Mouse (Mus musculus) neural tube, embryonic 13.5 days (tissue): Measurements from ENCODE around the gene Sox5. TPM values are rescaled to one million over a fixed set of nuclear protein-coding genes. Genes with fewer than 3 reads are reported as not detected.
A peak's percentile ranks its signal among the peaks of the same experiment; 100 is the strongest.

Experiments used
- ATAC-seq: fragments of 200-750 bp; cut with Nextera tagmentation; 2 replicates; pipeline ENCODE4 v1.8.0; 2017; ENCODE audit warnings: low read depth, mild to moderate bottlenecking, moderate TSS enrichment, moderate library complexity
- H3K27ac ChIP-seq: fragments of 300-500 bp; sonication (generic); replicated peaks from 2 replicates; pipeline ENCODE4 v1.5.1; 2015; ENCODE audit warnings: moderate library complexity, mild to moderate bottlenecking, inconsistent platforms
- H3K27me3 ChIP-seq: fragments of 300-500 bp; sonication (generic); 2 replicates; pipeline ENCODE4 v1.6.1; 2015; ENCODE audit warnings: mild to moderate bottlenecking, inconsistent platforms
- H3K36me3 ChIP-seq: fragments of 300-500 bp; sonication (generic); 2 replicates; pipeline ENCODE4 v1.6.1; 2015; ENCODE audit warnings: mild to moderate bottlenecking, inconsistent platforms
- H3K4me1 ChIP-seq: fragments of 300-500 bp; sonication (generic); replicated peaks from 2 replicates; pipeline ENCODE4 v1.6.1; 2015; ENCODE audit warnings: inconsistent platforms
- H3K4me2 ChIP-seq: fragments of 300-500 bp; sonication (generic); 2 replicates; pipeline ENCODE4 v1.6.1; 2015; ENCODE audit warnings: inconsistent platforms, mild to moderate bottlenecking, moderate library complexity
- H3K4me3 ChIP-seq: fragments of 300-500 bp; sonication (generic); 2 replicates; pipeline ENCODE4 v1.5.1; 2015; ENCODE audit warnings: mild to moderate bottlenecking, inconsistent platforms
- H3K9ac ChIP-seq: fragments of 300-500 bp; sonication (generic); 2 replicates; pipeline ENCODE4 v1.6.1; 2015; ENCODE audit warnings: moderate library complexity, mild to moderate bottlenecking, inconsistent platforms
- H3K9me3 ChIP-seq: fragments of 300-500 bp; sonication (generic); 2 replicates; pipeline ENCODE4 v1.6.1; 2016; ENCODE audit warnings: inconsistent platforms
- WGBS: fragments of 180-500 bp; shearing (Covaris S2); methylation state at CpG from one replicate; pipeline ENCODE4 v1.1.7; 2015; 5-methylcytosine and 5-hydroxymethylcytosine counted together
- polyA plus RNA-seq: library from polyadenylated mRNA; unstranded; fragments of >200 nt; fragmentation: Nextera tagmentation; extraction: Ambion mirVana; gene quantifications from 2 replicates; pipeline ENCODE4 v1.2.1, GENCODE M21; 2015

The Sox5 gene
- polyA plus RNA-seq = 24.8 and 33.7 TPM in 2 replicates

DNA sequence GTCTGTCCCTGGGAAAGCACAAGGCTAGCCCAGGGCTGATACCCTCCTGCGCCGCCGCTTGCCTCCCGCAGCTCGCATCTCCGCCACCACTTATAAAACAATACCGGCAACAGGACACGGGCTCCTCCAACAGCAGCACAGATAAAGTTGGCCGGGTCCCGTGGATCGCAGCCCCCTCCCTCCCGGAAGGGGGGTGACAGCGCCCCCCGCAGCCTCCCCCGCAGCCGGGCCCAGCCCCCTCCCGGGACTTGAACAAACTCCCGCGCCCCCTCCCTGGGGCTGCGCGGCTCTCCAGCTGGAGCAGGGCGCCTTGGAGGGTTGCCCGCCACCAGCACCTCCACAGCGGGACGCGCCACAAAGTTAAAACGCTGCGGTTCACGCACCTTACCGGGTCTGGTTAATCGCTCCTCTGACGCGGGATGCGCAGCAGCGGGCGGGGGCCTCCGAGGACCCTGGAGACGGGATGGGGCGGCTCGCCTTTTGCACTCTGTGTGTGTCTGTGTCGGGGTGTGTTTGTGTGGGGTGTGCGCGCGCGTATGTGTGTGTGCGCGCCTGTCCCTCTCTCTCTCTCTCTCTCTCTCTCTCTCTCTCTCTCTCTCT is at the start of gene Sox5:
Gene Sox5 (minus strand): TSS at position 547 of the 600 bp plus-strand sequence.
- peak; percentile 87 for ATAC-seq
- Histone ChIP-seq H3K36me3 (no peaks in the 10 kb centered on the region), H3K9me3 (no peaks in the 10 kb centered on the region), H3K27me3 (peaks cover 19% of the 10 kb centered on the region), H3K4me3 (peak within 1 kb of the TSS; percentile 63), H3K4me2 (peak within 1 kb of the TSS; percentile 93), H3K9ac (peak within 1 kb of the TSS; percentile 90), H3K27ac (peak within 1 kb of the TSS; percentile 81), H3K4me1 (peaks cover 28% of the 10 kb centered on the region)
- under 1% methylated on average over 40 of the region's 47 CpGs for WGBS

DNA sequence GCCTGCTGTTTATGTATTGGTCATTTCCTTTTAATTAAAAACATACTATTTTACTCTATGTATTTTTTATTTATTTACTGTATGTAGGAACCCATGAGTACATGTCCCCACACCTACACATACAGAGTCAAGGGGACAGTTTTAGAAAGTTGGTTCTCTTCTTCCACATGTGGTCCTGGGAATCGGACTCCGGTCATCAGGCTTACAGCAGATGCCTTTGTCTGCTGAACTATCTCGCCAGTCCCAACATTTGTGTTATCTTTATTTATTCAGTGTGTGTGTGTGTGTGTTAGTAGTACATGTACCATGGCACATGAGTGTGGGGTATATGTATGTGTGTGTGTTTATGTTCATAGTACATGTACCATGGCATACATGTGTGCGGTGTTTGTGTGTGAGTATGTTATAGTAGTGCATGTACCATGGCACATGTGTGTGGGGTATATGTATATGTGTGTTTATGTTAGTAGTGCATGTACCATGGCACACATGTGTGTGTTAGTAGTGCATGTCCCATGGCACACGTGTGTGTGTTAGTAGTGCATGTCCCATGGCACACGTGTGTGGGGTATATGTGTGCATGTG is 43.3 kb upstream of the Sox5 start:
- no peak overlapping the region for H3K4me2 ChIP-seq
- ATAC-seq = no peak
- H3K4me3 ChIP-seq = no peak overlapping the region

DNA sequence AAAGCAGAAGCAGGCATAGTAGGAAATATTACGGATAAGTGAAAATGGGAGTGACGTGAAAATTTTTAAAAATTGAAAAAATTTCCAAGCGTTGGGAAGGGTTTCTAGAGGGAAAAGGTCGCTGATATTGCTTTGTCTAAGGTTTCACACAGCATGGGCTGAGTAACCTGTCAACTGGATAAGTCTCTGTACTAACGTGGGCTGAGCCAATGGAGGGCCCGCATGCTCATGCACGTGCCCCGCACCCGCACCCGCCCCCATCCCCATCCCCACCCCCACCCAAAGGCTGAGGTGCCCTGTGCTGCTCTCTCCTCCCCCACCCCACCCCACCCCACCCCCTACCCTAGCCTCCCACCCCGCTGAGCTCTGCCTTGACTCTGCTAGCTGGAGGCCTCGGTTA is 42.4 kb upstream of the Sox5 start:
- H3K4me3 ChIP-seq = no peak overlapping the region
- H3K27me3 ChIP-seq = no peaks in the 10 kb centered on the region
- 70% methylated on average over 12 of the region's 12 CpGs for WGBS
- H3K27ac ChIP-seq = no peak overlapping the region
- no peaks in the 10 kb centered on the region for H3K9me3 ChIP-seq
- H3K36me3 ChIP-seq = no peaks in the 10 kb centered on the region
- ATAC-seq = no peak
- H3K4me2 ChIP-seq = no peak overlapping the region
- no peaks in the 10 kb centered on the region for H3K4me1 ChIP-seq
- H3K9ac ChIP-seq = no peak overlapping the region

More for the DNA sequence above, 43.3 kb upstream of the Sox5 start:
- Histone ChIP-seq H3K27me3 (no peaks in the 10 kb centered on the region), H3K9ac (no peak overlapping the region), H3K4me1 (no peaks in the 10 kb centered on the region), H3K36me3 (no peaks in the 10 kb centered on the region), H3K9me3 (no peaks in the 10 kb centered on the region), H3K27ac (no peak overlapping the region)
- 94% methylated on average over 6 of the region's 6 CpGs for whole genome bisulfite sequencing

DNA sequence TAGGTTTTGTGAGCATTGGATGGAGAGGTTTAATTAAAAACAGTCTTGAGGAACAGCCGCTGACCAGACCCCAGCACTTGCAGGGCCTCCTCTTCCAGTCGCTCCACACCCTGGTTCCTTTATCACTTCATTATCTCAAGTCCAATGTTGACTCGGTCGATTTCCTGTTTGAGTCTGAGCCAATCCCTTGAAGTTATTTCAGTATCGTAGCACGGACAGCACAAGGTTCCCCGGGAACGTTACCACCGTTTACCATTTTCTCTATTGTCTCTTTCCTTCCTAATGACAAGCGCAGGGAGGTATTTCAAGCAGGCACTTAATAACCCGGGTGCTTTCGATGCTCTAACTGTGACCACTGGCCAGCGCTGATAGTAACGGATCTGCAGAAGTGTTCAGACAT is 40.8 kb upstream of the Sox5 start:
- Histone ChIP-seq H3K36me3 (no peaks in the 10 kb centered on the region), H3K27me3 (no peaks in the 10 kb centered on the region), H3K4me1 (no peaks in the 10 kb centered on the region), H3K9ac (no peak overlapping the region), H3K4me2 (no peak overlapping the region), H3K27ac (no peak overlapping the region), H3K4me3 (no peak overlapping the region), H3K9me3 (no peaks in the 10 kb centered on the region)
- WGBS = 76% methylated on average over 14 of the region's 14 CpGs
- ATAC-seq = no peak

DNA sequence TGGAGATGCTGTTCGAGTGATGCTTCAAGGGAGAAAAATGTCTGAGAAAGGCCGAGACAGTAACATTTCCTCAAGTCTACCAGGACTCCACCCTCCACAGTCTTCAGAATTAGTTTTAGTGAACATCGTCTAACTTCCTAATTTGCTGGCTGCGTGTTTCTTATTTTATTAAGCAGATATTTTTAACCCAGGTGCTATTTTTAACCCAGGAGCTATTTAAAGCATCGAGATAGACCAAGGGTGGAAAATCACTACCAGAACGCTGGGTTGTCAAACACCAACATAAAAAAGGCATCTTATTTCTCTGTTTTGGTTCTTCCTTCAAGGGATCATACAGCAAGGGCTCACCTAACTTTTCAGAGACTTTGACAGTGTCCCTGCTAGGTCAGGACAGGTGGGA is 39.2 kb upstream of the Sox5 start:
- no peak overlapping the region for H3K4me2 ChIP-seq
- 89% methylated on average over 6 of the region's 6 CpGs for WGBS
- no peak overlapping the region for H3K27ac ChIP-seq
- H3K36me3 ChIP-seq = no peaks in the 10 kb centered on the region
- no peak overlapping the region for H3K9ac ChIP-seq
- no peaks in the 10 kb centered on the region for H3K4me1 ChIP-seq
- no peak for ATAC-seq
- no peak overlapping the region for H3K4me3 ChIP-seq
- H3K9me3 ChIP-seq = no peaks in the 10 kb centered on the region
- no peaks in the 10 kb centered on the region for H3K27me3 ChIP-seq

DNA sequence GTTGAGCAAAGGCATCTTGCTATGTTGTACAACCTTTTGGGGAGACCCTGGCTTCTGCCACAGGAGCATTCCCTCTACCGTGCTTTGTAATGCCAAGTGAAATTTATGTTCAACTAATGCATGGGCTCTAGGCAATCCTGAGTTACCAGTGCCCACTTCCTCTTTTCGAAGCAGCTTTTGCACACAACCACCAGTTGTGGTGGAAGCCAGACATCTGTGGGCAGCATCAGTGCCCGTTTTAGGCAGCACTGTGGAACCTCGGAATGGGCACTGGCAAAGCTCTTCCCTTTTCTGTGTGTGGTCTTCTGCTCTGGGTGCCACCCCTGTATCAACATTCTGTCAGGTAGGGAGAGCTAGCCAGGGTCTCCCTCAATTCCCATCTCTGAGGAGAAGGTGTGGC is 36.2 kb upstream of the Sox5 start:
- no peaks in the 10 kb centered on the region for H3K9me3 ChIP-seq
- ATAC-seq = no peak

DNA sequence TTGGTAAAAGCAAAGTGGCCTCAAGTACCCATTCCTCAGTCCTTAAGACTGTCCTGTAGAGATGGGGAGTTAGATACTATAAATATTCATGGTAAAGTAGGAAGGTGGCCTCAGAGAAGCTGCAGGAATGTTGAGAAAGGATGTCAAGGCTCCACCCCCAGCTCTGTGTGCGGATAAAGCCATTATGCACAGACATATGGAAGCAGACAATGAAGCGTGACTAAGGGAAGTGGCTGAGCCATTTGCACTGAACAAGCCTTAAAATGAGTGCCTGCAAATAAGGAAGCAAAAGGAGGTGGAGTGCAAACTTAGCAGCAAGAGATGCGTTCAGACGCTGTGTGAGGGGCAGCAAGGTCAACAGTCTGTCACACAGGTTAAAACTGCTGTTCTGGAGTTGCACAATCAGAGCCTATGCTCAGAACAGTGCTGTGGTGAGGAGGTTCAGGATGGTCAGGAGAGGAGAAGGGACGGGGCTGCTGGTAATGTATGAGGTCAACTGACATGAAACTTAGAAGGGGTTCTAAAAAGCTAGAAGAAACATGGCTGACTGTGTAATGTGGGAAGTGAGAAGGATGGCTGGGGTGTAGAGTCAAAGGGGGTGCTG is 35.7 kb upstream of the Sox5 start:
- Histone ChIP-seq H3K4me3 (no peak overlapping the region), H3K27me3 (no peaks in the 10 kb centered on the region), H3K4me1 (peaks cover 12% of the 10 kb centered on the region), H3K4me2 (no peak overlapping the region), H3K9ac (no peak overlapping the region), H3K27ac (no peak overlapping the region), H3K9me3 (no peaks in the 10 kb centered on the region), H3K36me3 (no peaks in the 10 kb centered on the region)
- 47% methylated on average over 5 of the region's 5 CpGs for WGBS
- ATAC-seq = no peak

More for the DNA sequence above, 36.2 kb upstream of the Sox5 start:
- Histone ChIP-seq H3K9ac (no peak overlapping the region), H3K4me1 (peaks cover 12% of the 10 kb centered on the region), H3K36me3 (no peaks in the 10 kb centered on the region), H3K27ac (no peak overlapping the region), H3K27me3 (no peaks in the 10 kb centered on the region), H3K4me3 (no peak overlapping the region), H3K4me2 (no peak overlapping the region)
- WGBS = 87% methylated on average over 4 of the region's 4 CpGs

DNA sequence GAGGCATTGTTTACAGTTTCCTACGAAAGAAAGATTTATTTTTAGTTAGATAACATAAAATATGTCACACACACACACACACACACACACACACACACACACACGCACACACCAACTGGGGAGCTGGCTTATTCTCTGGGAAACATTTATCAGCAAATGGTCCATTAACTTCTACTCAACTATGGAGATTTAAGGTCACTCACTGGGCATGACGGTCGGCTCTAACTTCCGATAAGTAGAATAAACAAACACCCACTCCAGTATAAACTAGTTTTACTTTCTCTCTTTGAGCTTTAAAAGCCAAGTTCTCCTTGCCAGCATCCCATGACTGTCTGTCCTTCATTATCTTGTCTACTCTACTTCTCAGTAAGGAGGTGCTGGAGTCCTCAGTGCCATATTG is 33.8 kb upstream of the Sox5 start:
- Histone ChIP-seq H3K4me2 (no peak overlapping the region), H3K9ac (no peak overlapping the region), H3K4me3 (no peak overlapping the region), H3K27me3 (no peaks in the 10 kb centered on the region), H3K9me3 (no peaks in the 10 kb centered on the region), H3K4me1 (peaks cover 12% of the 10 kb centered on the region), H3K27ac (no peak overlapping the region), H3K36me3 (no peaks in the 10 kb centered on the region)
- no peak for ATAC-seq
- 61% methylated on average over 5 of the region's 5 CpGs for WGBS

DNA sequence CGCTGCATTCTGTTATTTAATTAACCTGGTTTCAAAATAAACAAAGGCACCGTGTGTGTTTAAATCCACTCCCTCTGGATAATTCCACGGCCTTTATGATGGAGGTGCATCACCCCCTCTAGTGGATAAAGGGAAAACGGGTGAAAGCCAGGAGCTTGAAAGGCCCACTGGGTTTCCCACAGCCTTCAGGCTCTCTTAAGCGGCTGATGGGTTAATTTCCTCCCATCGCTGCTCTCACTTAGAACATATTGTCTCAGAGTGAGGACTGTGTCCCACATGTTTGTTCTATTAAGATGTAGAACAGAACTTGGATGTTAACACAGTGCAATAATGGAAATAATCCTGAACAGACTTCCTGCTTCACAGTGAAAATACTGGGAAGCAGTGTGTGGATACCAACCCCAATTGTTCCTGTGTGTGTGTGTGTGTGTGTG is 33.2 kb upstream of the Sox5 start:
- WGBS = 12% methylated on average over 6 of the region's 6 CpGs
- H3K9me3 ChIP-seq = no peaks in the 10 kb centered on the region
- H3K27me3 ChIP-seq = no peaks in the 10 kb centered on the region
- H3K4me3 ChIP-seq = no peak overlapping the region
- no peaks in the 10 kb centered on the region for H3K36me3 ChIP-seq
- H3K4me1 ChIP-seq = peaks cover 12% of the 10 kb centered on the region
- H3K4me2 ChIP-seq = no peak overlapping the region
- peak; percentile 50; the same call in 1 of the 2 replicates for ATAC-seq
- H3K9ac ChIP-seq = no peak overlapping the region
- no peak overlapping the region for H3K27ac ChIP-seq

DNA sequence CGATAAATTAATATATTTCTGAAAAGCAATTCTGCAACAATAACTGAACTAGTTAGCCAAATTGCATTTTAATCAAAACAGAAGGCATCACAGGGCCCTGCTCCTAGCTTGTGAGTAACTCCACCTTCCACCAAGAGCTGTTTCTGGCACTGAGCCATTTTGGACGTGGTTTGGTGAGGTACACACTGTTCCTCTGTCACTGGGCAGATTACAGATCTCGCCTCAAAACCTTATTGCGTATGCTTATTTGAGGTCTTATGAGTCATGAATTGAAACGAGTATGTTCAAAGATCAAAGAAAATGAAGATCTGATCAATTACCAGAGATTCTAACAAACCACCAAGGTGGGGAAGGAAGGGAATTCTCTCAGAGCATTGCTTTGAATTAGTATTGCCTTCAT is 22.5 kb upstream of the Sox5 start:
- H3K27me3 ChIP-seq = no peaks in the 10 kb centered on the region
- no peak for ATAC-seq
- no peak overlapping the region for H3K27ac ChIP-seq
- H3K36me3 ChIP-seq = no peaks in the 10 kb centered on the region
- H3K4me3 ChIP-seq = no peak overlapping the region
- no peak overlapping the region for H3K4me2 ChIP-seq
- no peak overlapping the region for H3K9ac ChIP-seq
- no peaks in the 10 kb centered on the region for H3K4me1 ChIP-seq
- H3K9me3 ChIP-seq = no peaks in the 10 kb centered on the region
- 89% methylated on average over 5 of the region's 5 CpGs for WGBS

DNA sequence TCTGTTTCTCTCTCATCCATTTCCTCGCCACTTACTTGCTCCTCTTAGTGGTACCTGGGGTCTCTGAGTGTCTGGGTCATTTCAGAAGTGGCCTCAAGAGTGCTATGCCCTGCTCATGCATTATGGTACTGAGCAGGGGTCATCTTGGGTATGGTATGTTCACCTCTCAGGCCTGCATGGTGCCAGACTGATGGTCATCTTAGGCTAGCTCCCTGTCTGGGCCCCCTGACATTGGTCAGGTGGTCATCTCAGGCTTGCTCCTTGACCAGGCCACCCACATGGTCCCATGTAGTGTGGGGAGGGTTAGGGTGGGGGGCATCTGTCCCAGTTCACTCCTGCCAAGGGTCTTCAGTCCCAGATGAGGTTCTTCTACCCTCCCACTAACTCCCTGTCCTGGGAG is 21.3 kb upstream of the Sox5 start:
- no peak overlapping the region for H3K27ac ChIP-seq
- no peaks in the 10 kb centered on the region for H3K27me3 ChIP-seq
- H3K9me3 ChIP-seq = no peaks in the 10 kb centered on the region
- H3K4me3 ChIP-seq = no peak overlapping the region
- no peaks in the 10 kb centered on the region for H3K4me1 ChIP-seq
- no peak overlapping the region for H3K9ac ChIP-seq
- no peak overlapping the region for H3K4me2 ChIP-seq
- WGBS = 96% methylated on average over 1 of the region's 1 CpGs
- no peak for ATAC-seq
- no peaks in the 10 kb centered on the region for H3K36me3 ChIP-seq

DNA sequence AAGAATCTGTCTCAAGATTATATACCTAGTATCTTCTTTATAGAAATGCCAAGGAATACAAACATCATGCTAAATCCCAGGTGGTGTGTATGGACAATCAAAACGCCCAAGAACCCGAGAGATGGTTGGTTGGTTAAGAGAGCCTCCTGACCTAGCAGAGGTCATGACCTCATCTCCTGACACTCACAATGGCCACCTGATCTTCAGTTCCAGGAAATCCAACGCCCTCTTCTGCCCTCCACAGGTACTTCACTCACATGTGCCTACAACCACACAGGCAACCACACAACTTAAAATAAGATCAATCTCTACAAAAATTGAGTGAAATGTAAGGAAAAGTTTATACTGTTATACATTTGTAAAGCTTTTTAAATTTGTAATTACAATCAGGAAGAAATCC is 12.6 kb upstream of the Sox5 start:
- WGBS = 80% methylated on average over 3 of the region's 3 CpGs
- H3K4me2 ChIP-seq = no peak overlapping the region
- ATAC-seq = no peak
- H3K4me3 ChIP-seq = no peak overlapping the region
- H3K27me3 ChIP-seq = no peaks in the 10 kb centered on the region
- H3K27ac ChIP-seq = no peak overlapping the region
- H3K9me3 ChIP-seq = no peaks in the 10 kb centered on the region
- no peaks in the 10 kb centered on the region for H3K36me3 ChIP-seq
- no peaks in the 10 kb centered on the region for H3K4me1 ChIP-seq
- no peak overlapping the region for H3K9ac ChIP-seq
